Mouse (Mus musculus) bone marrow, adult 2 months (tissue): ENCODE measurements around the gene Eri2. TPM values are rescaled to one million over a fixed set of nuclear protein-coding genes. Genes with fewer than 3 reads are reported as not detected.

Experiments used
- H3K27ac ChIP-seq: fragments of 200-500 bp; 2 replicates; pipeline ENCODE4 v1.5.1; 2012; ENCODE audit warnings: low read depth, mild to moderate bottlenecking, control low read depth, inconsistent platforms, low read length; ENCODE audit not compliant: control insufficient read depth, poor library complexity, insufficient read depth
- H3K4me1 ChIP-seq: fragments of 200-500 bp; 2 replicates; pipeline ENCODE4 v1.6.1; 2011; ENCODE audit warnings: low read length; ENCODE audit not compliant: control insufficient read depth, insufficient read depth
- H3K4me3 ChIP-seq: fragments of 200-500 bp; replicated peaks from 2 replicates; pipeline ENCODE3; 2011; ENCODE audit warnings: mild to moderate bottlenecking, low read depth, low read length, control low read depth; ENCODE audit not compliant: control insufficient read depth
- CTCF ChIP-seq: fragments of 200-500 bp; IDR thresholded peaks from 2 replicates; pipeline ENCODE4 v1.5.1; 2011; ENCODE audit warnings: low read length, control low read depth; ENCODE audit not compliant: control insufficient read depth, insufficient read depth
- POLR2A ChIP-seq: fragments of 200-500 bp; IDR thresholded peaks from 2 replicates; pipeline ENCODE4 v1.6.1; 2011; ENCODE audit warnings: low read depth, mild to moderate bottlenecking, control low read depth, low read length, borderline replicate concordance; ENCODE audit not compliant: control insufficient read depth
- WGBS: fragments of 180-500 bp; shearing (Covaris S2); methylation state at CpG from one replicate; pipeline ENCODE4 v1.1.7; 2018; 5-methylcytosine and 5-hydroxymethylcytosine counted together
- polyA plus RNA-seq: library from polyadenylated mRNA; stranded (reverse); fragments of >200 nt; gene quantifications from 2 replicates; pipeline ENCODE4 v1.2.4, GENCODE M21; 2011; ENCODE audit warnings: low replicate concordance; ENCODE audit not compliant: missing spikeins, insufficient read depth, insufficient read length

Eri2 gene
- polyA plus RNA-seq, result 5.1 and 7.1 TPM in 2 replicates

DNA sequence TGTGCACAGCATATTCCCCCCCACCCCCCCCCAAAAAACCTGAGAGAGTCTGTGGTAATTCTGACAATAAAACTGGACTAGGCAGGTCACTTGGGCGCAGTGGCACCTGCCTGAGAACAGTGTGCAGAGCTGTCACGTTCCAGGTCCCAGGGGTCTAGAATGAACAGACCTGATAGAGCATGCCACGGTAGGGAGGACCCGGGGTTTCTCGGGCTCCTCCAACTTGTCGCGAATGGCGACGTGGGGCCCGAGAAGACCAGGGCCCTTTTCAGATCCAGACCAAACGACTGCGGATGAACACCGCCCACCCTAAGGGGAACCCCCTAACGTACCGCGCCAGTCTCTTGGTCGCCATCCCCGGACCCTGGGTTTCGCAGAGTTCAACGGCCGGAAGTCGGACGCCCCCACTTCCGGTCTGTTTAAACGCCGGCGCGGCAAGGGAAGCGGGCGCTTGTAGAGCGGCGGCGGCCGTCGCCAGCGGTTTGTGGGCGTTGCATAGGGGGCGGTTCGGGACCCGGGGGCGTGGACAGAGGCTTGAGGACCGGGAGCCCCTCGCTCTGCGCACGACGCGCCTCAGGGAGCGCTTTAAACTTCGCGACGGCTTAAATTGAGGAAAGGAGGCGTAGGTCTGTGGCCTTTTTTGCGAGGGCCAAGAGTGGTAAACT lies at the start of gene Eri2, which contains the start of gene Rexo5:
Gene Eri2 (minus strand): TSS at position 473 of the 665 bp plus-strand sequence.
Gene Rexo5 (plus strand): TSS at position 421 of the 665 bp plus-strand sequence.
- H3K27ac ChIP-seq, result peak within 1 kb of the TSS; percentile 73
- under 1% methylated on average over 53 of the region's 53 CpGs for WGBS
- peak within 1 kb of the TSS; percentile 77 for H3K4me3 ChIP-seq
- TF ChIP-seq CTCF, result no peak
- TF ChIP-seq POLR2A, result peak; percentile 41; the same call in 1 of the 2 replicates
- H3K4me1 ChIP-seq, result no peaks in the 10 kb centered on the region; the same call in 1 of the 2 replicates

DNA sequence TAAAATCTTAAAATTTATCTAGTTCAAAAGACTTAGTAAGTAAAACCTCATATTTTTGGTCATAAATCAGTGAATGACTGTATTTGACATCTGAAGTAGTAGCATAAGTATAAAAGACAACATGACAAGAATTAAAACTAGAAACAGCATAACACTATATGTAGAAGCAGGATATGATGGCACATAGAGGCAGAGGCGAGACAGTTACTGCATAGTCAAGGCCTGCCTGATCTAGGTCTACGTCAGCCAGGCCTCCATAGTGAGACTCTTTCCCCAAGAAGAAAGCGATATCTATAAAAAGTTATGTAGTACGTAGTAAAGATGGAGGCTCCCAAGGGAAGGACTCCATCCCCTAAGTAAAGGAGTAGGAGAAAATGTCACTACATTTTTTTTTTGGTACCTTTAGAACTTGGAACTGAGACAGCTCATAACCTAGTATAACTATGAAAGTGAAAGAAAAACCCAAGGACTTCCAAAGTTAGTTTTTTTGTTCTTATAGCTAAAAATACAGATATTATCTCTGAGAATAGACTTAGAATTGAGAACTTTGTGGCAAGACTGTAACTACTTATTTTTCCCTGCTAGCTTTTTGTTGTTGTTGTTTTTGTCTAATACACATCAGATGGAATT lies 48.1 kb upstream of the Eri2 start:
- Histone ChIP-seq H3K27ac (no peak overlapping the region), H3K4me1 (no peaks in the 10 kb centered on the region), H3K4me3 (no peak overlapping the region)
- 90% methylated on average over 4 of the region's 4 CpGs for whole genome bisulfite sequencing
- TF ChIP-seq POLR2A (no peak), CTCF (no peak)

DNA sequence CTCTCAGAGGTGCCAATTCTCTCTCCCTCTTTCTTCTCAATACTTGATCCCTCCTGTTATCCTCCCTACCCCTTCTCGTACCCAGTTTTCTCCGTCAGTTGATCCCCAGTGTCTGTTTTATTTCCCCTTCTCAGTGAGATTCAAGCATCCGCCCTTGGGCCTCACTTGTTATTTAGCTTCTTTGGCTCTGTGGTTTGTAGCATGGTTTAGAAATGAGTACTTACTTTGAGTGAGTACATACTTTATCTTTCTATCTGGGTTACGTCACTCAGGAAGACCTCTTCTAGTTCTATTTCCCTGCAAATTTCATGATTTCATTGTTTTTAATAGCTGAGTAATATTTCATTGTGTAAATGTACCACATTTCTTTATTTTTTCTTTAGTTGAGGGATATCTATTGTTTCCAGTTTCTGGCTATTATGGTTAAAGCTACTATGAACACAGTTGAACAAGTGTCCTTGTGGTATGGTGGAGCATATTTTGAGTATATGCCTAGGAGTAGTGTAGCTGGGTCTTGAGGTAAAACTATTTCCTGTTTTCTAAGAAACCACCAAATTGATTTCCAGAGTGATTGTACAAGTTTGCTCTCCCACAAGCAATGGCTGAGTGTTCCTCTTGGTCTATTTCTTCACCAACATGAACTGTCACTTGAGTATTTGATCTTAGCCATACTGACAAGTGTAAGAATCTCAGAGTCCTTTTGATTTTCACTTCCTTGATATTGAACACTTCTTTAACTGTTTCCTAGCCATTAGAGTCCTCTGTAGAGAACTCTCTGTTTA lies 42.3 kb upstream of the Eri2 start:
- TF ChIP-seq CTCF (no peak), POLR2A (no peak)

DNA sequence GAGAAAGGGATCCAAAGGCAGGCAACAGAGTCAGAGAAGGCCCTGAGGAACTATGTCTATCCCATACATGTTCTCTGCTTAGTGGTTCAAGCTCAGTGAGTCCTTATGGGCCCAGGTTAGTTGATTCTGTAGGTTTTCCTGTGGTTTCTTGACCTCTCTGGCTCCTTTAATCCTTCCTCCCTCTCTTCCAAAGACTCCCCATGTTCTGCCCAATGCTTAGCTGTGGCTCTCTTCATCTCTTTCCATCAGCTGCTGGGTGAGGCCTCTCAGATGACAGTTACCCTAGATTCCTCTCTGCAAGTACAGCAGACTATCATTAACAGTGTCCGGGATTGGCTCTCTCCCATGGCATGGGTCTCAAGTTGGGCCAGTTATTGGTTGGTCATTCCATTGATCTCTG lies 41.5 kb upstream of the Eri2 start:
- 84% methylated on average over 1 of the region's 1 CpGs for WGBS
- TF ChIP-seq POLR2A, result no peak
- no peak for TF ChIP-seq CTCF
- H3K4me1 ChIP-seq, result no peaks in the 10 kb centered on the region; the same call in 1 of the 2 replicates

More for the DNA sequence above, 42.3 kb upstream of the Eri2 start:
- Histone ChIP-seq H3K4me3 (no peak overlapping the region), H3K27ac (no peak overlapping the region), H3K4me1 (no peaks in the 10 kb centered on the region; the same call in 1 of the 2 replicates)
- 50% methylated on average over 4 of the region's 4 CpGs for WGBS

DNA sequence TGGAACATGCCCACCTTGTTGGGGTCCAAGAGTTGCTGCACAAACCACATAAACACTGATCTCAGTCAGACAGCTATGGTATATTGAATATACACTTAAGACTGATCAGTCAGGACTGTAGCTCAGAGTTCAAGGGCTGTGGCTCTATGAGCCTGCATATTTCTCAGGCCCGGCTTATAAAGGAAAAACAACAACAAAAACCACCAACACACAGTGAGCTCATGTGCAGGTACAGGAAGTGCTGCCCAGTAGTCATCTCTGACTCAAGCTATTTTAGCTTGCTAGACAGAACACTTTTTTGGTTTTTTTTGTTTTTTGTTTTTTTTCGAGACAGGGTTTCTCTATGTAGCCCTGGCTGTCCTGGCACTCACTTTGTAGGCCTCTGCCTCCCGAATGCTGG lies 14.9 kb upstream of the Eri2 start:
- no peaks in the 10 kb centered on the region for H3K4me1 ChIP-seq
- H3K27ac ChIP-seq, result no peak overlapping the region
- H3K4me3 ChIP-seq, result no peak overlapping the region
- WGBS, result 89% methylated on average over 3 of the region's 3 CpGs
- TF ChIP-seq CTCF (no peak), POLR2A (no peak)

More for the DNA sequence above, 41.5 kb upstream of the Eri2 start:
- H3K27ac ChIP-seq, result no peak overlapping the region; the same call in 1 of the 2 replicates
- no peak overlapping the region for H3K4me3 ChIP-seq

DNA sequence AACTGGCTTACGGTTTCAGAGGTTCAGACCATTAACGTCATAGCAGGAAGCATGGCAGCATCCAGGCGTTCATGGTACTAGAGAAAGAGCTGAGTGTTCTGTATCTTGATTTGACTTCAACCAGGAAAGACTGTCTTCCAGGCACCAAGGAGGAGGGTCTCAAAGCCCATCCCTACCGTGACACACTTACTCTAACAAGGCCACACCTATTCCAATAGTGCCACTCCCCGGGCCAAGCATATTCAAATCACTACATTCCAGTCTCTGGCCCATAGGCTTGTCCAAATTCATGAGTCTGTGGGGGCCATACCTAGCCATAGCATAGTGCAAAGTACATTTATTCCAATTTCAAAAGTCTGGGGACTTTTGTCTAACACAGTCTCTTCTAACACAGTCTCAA lies 13.5 kb upstream of the Eri2 start:
- TF ChIP-seq POLR2A, result no peak
- WGBS, result 92% methylated on average over 5 of the region's 5 CpGs
- Histone ChIP-seq H3K4me3 (no peak overlapping the region), H3K4me1 (no peaks in the 10 kb centered on the region), H3K27ac (no peak overlapping the region)

DNA sequence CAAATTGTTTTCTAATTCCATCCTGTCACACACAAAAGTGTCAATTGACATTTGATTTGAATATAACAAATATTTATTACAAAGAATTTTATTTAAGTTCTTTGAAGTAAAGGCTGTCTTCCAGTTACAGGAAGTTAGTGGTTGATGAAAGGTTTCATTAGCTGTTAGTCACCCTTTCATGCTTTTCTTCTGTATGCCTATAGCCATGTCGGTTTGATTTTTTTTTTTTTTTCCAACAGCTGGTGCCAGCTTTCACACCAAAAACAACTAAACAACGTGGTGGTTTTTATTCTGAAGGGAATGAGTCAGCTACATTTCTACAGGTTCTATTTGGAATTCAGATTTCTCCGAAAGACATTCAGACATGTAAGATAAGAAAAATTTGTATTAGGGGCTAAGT lies 7.1 kb upstream of the Eri2 start:
- 54% methylated on average over 3 of the region's 3 CpGs for WGBS
- Histone ChIP-seq H3K27ac (no peak overlapping the region), H3K4me1 (no peaks in the 10 kb centered on the region), H3K4me3 (no peak overlapping the region)
- TF ChIP-seq CTCF, result no peak
- TF ChIP-seq POLR2A, result no peak

DNA sequence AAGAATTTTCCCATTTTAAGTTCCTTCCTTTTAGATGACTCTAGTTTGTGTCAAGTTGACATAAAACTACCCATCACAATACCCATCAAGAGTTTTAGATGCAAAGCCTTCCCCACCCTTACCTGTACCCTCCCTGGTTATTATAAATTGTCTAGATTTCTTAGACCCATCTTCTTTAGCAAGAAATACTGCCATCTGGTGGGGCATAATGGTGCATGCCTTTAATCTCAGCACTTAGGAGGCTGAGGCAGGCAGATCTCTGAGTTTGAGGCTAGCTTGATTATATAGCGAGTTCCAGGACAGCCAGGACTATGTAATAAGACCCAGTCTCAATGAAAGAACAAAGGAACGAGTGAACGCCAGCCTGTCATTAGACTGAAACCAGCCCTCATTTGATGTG lies 6.6 kb upstream of the Eri2 start:
- no peak for TF ChIP-seq POLR2A
- 91% methylated on average over 3 of the region's 3 CpGs for WGBS
- H3K4me1 ChIP-seq, result no peaks in the 10 kb centered on the region
- H3K27ac ChIP-seq, result no peak overlapping the region
- no peak overlapping the region for H3K4me3 ChIP-seq
